Mouse (Mus musculus): Measurements from ENCODE around the gene Lrp11.
A peak's percentile ranks its signal among the peaks of the same experiment; 100 is the strongest.

Gene Lrp11

DNA sequence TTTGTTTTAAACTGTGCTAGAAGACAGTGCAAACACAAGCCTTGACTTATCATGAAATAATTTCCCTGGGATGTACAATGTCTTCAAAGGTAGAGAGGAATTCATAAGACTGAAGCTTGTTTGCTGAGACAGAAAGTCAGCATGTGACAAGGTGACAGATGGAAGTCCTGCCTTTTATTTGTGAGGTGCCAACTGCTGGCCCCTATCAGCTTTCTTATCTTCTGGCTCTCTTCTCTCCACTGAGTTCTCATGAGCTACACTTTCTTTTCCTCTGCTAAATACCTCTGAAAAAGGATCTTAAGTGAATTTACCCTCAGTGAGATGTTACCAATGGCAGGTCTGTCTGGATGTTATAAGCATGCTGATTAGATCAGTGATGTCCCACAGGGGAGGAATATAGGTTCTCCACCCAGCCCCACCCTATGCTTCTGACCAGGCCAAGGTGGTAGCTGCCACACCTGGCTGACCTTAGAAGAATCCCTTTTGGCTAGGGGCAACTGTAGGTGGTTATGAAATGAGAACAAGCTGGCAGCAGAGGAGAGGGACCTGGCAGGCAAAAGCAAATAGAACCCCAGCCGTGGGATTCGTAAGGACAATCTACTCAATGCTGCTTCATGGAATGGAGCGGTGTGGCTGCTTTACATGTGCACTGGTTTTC lies 34.4 kb downstream of the Lrp11 start:
- DNase-seq: no peak

- no peak for DNase-seq
Observed at GRCm38 (mm10) chr10:7629092-7629491, 39.5 kb downstream of the Lrp11 start.

DNA sequence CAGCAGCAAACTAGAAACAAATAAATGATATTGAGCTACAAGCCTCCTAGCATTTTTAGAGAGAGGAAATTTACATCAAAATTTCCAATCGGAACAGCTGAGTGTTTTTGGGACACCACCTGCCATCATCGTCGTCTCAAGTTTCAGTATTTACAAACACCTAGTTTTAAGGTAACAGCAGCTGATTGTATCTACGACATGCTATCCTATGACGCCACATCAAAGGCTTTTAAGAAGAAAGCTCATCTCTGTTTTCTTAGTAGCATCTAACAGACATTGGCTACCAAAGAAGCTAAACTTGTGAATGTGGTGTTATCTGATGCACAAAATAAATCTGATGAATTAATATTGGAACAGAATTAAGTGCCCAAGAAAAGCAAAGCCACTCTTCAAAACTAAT lies 40.7 kb downstream of the Lrp11 start:
- DNase-seq: no peak

DNA sequence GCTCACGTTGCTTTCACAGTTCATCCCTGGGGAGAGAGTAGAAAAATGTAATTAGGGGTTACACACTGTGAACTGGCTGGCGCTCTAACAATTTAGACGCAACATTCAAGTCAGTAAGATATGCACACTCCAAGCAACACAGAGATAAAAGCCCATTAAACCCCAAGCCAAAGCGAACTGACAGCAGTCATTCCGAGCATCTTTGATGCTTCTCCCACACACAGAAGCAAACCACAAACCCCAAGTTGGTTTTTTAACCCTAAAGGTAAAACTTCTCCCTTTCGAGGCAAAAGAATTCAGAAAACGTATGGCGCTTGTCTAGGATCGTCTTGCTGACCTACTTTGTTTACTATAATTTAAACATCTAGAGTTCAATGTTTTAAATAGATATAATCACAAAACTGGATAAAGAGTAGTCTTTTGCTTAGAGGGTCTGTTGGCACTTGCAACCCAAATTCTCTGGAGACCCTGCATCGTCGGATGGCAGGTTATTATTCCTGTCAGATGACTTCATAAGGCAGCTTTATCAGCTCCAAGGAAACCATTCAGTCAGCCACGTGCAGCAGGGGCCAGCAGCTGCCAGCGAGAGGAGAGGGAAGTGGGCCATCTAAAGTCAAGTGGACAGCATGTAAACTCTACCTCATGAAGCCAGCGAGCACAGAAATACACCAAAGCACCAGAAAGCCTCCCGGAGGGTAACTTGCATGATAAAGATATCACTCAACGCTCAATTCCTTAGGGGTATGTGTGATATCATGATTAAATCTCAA lies 41.5 kb downstream of the Lrp11 start:
- no peak for DNase-seq

- no peak for DNase-seq
Observed at GRCm38 (mm10) chr10:7640366-7640765, 50.8 kb downstream of the Lrp11 start.

DNA sequence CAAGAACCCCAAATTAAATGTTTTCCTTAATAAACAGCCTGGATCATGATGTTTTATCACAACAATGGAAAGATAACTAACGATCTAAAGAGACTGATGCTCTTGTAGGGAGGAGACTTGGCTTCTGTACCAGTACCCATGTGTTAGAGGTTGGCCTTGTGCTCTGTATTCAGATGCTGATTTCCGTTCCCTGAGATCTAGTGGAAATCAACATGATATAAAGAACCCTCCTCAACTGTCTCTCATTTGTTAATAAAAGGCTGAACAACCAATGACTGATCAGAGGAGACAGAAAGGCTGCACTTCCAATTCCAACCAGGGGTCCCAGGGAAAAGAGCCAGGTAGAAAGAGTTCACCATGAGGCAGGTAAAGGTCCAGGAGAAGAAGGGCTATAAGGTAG lies 56.3 kb downstream of the Lrp11 start:
- DNase-seq: no peak

DNA sequence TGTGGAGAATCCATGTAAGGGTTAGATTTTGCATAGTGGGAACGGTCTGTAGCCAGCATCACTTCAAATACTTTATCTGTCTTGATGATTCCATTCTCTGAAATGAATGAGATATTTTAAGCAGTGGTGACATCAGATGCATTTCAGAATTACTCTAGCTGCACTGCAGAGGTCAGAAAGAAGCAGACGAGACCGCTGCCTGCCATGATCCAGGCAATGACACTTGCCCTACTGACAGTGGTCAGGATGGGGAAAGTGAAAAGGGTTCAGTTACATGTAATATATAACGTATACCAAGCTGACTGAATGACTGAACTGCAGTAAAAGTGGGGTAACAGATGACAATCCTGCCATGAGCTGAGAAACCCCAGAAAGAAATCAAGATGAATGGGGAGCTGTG lies 59.5 kb downstream of the Lrp11 start:
- DNase-seq: no peak

DNA sequence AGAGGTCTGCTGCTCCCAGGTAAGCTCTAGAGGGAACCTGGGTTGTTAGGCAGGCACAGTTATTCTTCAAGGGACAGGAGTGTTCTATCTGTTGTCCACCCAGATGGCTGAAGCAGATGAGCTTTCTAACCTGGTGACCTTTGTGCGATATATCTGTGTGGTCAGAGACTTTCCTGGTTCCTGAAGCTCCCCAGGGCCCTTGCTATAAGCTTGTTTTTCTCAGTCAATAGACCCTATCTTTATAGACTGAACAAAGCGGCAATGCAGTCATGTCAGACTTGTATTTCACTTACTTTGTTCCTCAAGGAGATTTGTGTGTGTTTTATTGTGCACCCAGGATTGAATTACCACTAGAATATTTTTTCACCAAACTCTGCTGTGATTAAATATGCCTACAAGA lies 61.5 kb downstream of the Lrp11 start:
- no peak for DNase-seq

DNA sequence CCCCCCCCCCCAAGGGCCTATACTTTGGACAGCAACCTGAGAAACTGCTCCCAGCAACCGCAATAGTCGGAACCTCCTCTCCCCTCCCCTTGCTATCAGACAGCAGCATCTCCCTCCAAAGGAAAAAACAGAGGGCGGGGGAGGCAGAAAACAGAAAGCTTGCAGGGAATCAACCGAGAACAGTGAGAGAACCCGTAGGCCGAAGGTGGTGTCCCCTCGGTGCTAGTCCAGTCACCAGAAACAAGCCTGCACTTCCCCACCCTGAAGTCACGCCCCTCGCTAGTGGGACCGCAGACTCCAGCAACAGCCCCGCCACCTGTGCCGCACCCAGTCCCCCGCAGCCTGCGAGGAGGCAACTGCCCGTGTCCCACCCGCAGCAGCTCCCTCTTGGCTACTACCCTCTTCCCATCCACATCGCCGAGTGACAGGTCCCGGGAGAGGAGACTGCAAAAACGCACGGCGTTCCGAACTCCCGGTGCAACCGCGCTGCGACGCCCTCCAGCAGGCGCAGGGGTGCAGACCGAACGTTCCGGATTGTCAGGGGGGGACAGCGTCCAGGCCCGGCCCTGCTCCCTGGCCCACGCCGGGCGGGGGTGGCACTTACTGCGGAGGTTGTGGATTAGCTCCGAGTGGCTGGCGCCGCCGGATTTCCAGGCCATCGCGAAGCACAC lies 73.0 kb downstream of the Lrp11 start:
- DNase-seq: no peak

GRCm38 (mm10) chr10:7663159-7664026 lies 73.8 kb downstream of the Lrp11 start:
- peak; percentile 93 for DNase-seq

GRCm38 (mm10) chr10:7664027-7664526 lies 74.5 kb downstream of the Lrp11 start:
- no peak for DNase-seq

DNA sequence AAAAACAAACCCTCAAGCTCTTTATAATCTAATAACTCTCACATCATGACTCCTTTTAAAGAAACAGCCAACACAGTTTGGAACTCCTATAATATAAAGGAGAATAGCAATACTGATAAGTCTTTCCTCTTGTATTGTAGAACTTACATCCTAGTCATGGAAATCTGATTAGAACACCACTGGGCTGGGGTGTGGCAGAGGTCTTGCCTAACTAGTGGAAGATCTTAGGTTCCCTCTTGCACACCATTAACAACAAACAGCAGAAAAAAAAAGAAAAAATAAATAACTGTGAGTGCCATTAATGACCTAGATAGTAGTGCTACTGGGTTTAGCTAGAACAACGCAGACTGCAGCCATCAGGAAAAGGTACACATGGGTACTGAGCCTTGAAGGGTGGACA lies 75.3 kb downstream of the Lrp11 start:
- no peak for DNase-seq

DNA sequence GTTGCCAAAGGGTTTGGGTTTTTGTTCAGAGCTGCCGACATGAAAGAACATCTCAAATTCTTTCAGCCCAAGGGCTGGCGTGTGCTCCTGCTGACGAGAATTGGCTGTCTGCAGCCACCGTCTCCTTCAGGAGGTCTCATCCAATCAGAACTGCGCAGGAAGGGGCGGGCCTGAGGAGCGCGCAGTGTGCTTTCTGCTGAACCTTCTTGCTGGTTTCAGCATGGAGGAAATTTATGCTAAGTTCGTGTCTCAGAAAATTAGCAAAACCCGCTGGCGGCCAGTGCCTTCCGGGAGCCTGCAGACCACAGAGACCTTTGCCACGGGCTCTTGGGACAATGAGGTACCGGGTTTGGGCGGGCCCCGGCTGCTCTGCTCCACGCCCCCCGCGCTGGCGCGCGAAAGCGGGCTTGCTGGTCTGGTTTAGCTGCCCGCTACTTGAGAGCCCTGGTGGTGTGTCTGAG lies 77.8 kb downstream of the Lrp11 start, which contains the start of gene Nup43:
TSS of gene Nup43 (plus strand) at position 162 of the 461 bp plus-strand sequence.
- DNase-seq: peak; percentile 88

GRCm38 (mm10) chr10:7673673-7674072 lies 84.1 kb downstream of the Lrp11 start:
- DNase-seq: no peak

Data from cerebellum, adult 8-10 months (tissue).